Mouse (Mus musculus): ENCODE data around the gene Lrfn1.

The Lrfn1 gene

DNA sequence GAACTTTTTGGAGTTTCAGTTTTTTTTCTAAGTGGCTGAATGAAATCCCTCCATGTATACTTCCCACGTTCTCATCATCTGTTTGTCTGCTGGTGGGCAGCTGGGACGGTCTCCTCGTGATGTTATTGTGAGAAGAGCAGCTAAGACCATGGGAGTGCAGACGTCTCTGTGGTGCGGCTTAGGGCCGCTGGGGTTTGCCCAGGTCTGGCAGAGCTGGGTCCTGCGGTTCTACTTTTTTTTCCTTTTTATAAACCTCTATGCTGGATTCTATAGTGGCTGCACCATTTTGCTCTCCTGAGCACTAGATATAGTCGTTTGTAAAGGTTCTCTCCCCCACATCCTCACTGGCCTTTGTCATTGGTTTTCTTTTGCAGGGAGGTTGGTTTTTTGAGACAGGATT is 59.7 kb downstream of the Lrfn1 start:
- DNase-seq (ENCODE audit: low read depth, low spot score): no peak

All from R1 (cell line).